Mouse (Mus musculus) layer of hippocampus, postnatal 36 days (tissue): ENCODE data around the gene Nlrp4f. TPM values are rescaled to one million over a fixed set of nuclear protein-coding genes. Genes with fewer than 3 reads are reported as not detected.

Experiments
- DNase-seq, 2 experiments: peaks; one replicate each; pipeline ENCODE4 v3.0.0; 2022
- total RNA-seq, 2 experiments: library from RNA; stranded (reverse); gene quantifications; 2 replicates each; pipeline ENCODE4 v1.2.3; 2021

Gene Nlrp4f
- total RNA-seq = not detected

DNA sequence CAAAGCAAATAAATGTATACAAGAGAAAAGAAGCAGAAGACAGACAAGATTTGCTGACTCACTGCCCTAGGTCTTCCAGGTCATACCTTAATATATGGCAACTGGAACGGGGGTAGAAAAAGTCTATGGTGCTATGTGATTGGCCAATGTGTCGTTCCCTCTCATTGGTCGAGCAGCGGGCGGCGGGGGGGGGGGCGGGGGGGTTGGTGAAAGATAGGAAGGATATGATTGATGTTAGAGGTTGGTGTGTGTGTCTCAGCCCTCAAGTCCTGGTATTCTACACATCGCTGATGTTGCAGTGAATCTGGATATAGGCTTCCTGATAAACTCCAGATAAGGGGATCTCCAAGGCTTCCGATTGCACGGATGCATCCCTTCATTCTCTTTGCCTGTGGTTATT, at the start of gene Nlrp4f:
Gene Nlrp4f (minus strand): TSS at position 101 of the 400 bp plus-strand sequence.
- no peak for DNase-seq

DNA sequence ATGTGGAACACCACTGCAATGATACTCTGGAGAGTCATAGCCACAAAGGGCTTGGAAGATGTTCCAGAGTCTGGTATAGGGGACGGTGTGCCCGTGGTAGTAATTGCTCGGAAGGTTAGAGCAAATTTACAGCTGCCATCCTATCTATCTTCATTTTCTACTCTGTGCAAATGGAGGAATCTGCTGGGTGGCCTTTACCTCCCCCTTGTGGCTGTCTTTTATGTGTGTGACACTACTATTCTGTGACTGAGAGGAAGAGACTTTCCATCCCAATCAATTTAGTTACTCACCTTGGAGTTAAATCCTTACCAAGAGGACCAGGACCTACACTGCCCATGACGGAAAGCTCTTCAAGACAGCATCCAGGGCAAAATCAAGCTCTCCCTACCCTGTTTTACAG, 37.5 kb upstream of the Nlrp4f start:
- no peak for DNase-seq

GRCm38 (mm10) chr13:65242319-65242787, 36.6 kb upstream of the Nlrp4f start:
- DNase-seq = no peak

- DNase-seq = no peak
These were observed 36.0 kb upstream of the Nlrp4f start for GRCm38 (mm10) chr13:65241627-65242318.

- DNase-seq = peak; percentile 93 to 94
These were observed 35.4 kb upstream of the Nlrp4f start for GRCm38 (mm10) chr13:65241099-65241626.

- peak; percentile 97 for DNase-seq
These were observed 34.8 kb upstream of the Nlrp4f start for GRCm38 (mm10) chr13:65240509-65241098.

GRCm38 (mm10) chr13:65237211-65237610, 31.4 kb upstream of the Nlrp4f start:
- DNase-seq = no peak

DNA sequence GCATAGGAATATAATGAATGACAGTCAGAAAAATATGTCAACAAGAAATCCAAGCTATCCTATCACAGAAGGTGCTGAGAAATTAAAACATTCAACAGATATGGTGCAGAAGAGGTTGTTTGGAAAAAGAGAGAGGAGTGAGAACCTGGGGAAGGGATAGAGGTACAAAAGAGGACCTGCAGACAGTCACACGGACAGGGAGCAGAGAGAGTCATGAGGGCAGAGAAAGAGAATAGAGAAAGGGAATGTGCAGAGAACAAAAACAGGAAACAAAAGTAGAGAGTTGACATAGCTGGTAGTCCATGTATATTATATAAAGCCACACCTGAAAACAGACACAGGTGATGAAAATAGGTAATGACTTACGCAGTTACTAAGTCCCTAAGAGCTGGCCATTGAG, 20.9 kb upstream of the Nlrp4f start:
- DNase-seq = no peak

- DNase-seq = no peak
These were observed 20.2 kb upstream of the Nlrp4f start for GRCm38 (mm10) chr13:65225945-65226344.

DNA sequence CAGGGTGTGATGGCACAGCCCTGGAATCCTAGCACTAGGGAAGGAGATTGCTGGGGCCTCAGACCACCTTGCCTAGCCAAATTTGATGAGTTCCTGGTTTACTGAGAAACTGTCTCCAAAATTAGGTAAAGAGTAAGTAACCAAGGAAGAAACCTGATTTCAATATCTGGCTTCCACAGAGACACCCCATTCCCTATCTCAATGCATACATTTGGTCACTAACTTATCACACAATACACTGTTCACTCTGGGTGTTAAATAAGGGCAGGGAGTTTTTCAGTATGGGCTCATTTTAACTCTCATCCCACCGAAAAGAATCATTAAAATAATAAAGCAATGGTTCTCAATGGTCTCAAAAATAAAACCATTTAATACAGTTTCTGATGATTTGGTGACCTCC, 5.1 kb downstream of the Nlrp4f start:
- DNase-seq = no peak

DNA sequence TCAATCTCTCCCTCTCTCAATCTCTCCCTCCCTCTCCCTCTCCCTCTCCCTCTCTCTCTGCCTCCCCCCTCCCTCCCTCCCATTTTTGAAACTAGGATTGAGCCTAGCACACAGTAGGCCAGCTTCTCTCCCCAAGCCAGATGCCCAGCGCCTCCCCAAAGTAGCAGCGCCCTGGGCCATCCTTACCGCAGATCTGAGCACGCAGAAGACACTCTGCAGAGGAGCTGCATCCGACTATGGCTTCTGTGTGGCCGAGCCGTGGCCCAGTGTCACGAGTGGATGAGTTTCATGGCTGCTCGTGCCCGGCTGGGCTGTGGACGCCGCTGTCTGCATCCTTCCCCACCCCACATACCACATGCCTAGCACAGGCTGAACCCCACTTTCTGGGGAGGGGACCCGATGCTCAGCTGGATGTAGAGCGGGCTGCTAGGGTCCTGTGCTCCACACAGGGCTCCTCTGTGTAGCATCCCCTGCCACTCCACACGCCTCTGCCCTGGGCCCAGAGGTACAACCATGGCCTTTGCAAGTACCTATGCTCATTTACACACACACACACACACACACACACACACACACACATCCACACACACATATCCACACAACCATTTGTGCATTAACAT, 29.2 kb downstream of the Nlrp4f start:
- no peak for DNase-seq

DNA sequence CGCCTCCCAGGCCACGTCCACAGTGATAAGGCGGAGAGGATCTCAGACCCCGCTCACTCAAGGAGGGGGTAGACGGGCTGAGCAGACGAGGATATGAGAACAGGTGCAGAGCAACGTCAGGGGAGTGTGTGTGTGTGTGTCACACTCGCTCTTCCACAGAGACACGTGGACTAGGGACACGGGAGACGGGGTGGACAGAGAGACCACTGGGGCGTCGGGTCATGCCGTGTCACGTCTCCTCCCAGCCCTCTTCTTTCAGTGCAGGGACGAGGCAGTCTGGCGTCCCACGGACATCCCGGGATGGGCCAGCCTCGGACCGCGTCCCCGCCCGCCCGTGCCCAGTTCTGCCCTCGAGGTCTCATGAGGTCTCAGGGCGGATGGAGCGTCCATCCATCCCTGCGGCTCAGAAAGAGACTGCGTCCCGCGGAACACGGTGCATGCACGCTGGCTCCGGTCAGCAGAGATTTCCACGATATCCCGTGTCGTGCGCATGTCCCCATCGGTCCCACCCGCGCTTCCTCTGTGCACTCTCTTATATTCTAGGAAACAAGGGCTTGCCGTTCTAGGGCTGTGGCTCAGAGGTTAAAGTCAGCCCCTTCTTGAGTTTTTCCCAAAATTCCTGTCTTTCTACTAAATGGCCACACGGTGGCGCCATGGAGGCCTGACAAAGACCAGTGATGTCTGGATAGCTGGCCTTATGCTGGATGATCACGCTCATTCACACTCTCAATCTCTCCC, 29.9 kb downstream of the Nlrp4f start:
- peak; percentile 2 to 3 for DNase-seq

DNA sequence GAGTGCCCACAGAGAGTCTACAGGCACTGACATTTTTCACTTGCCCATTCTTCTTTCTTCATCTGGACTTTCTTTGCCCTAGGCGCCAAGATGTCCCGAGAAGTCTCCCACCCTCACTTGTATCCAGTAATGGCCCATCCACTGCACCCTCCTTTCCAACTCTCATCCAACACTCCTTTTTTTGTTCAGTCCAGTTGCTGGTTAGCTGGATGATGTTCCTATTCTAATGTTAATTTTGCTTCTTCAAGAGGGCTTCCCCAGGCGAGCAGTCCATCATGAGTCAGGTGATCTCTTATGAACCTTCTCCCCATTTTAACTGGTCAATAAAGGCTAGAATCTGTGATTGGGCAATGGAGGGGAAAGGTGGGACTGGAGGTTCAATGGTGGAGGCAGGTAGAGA, 31.7 kb downstream of the Nlrp4f start:
- DNase-seq = no peak

DNA sequence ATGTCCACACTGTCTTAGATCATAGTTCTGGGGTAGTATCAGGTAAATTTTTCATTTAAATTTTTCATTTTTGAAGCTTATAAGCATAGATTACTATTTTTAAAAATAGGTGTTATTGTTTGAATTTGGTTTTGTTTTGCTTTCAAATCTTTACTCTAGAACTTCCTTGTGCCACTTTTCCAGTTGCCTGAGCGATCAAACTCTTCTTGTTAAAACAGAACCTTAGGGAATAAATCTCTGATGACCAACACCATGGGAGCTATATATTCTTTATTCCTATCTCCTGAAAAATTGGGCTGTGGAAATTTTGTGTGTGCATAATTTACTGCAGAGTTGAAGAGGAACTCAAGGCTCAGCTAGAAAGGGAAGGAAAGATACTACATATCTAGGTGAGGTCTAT, 55.8 kb downstream of the Nlrp4f start, which contains the start of gene Olfr466:
Gene Olfr466 (plus strand): TSS at position 301 of the 400 bp plus-strand sequence.
- DNase-seq = no peak

DNA sequence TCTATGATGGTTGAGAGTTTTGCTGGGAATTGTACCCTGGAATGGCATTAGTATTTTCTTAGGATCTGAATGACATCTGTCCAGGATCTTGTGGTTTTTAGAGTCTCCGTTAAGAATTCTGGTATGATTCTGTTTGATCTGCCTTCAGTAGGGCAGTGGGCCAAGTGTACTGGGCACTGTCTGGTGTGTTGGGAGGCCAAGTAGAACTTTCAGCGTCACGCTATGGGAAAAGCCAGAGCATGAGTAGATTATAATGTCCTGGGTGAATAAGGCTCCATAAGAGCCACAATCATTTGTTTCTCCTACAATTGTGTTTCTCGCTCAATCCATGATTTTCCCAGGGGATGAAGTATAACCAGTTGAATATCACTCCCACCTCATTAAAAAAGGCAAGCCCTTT, 68.0 kb downstream of the Nlrp4f start, which contains the start of gene Olfr465-ps1:
Gene Olfr465-ps1 (plus strand): TSS at position 301 of the 400 bp plus-strand sequence.
- no peak for DNase-seq

Other genes with a start within 250 kb of the Nlrp4f start
- gene Spata31d1c, start 172.9 kb downstream of the Nlrp4f start, total RNA-seq = not detected
- not detected for gene Prss47, start 153.2 kb downstream of the Nlrp4f start, total RNA-seq
- 10 to 100 TPM; 44.6 to 47.3 TPM for gene Mfsd14b, start 93.0 kb downstream of the Nlrp4f start, total RNA-seq
- not detected for gene Olfr465-ps1, start 67.9 kb downstream of the Nlrp4f start, total RNA-seq
- gene Olfr466, start 55.7 kb downstream of the Nlrp4f start, total RNA-seq = not detected
- gene Gm10775, start 53.6 kb upstream of the Nlrp4f start, total RNA-seq = under 1 TPM in 1 of 2 experiments, not detected in 1; 0.30 TPM
- gene Zfp369, start 72.8 kb upstream of the Nlrp4f start, total RNA-seq = 10 to 100 TPM; 71.2 to 82.8 TPM